Mouse (Mus musculus) lung, embryonic 15.5 days (tissue): ENCODE measurements around the gene Ccng2. TPM values are rescaled to one million over a fixed set of nuclear protein-coding genes. Genes with fewer than 3 reads are reported as not detected.

Source experiments
- ATAC-seq: fragments of 200-750 bp; cut with Nextera tagmentation; 2 replicates; pipeline ENCODE4 v1.8.0; 2017; ENCODE audit warnings: moderate number of reproducible peaks, borderline replicate concordance; ENCODE audit not compliant: low FRiP score, low TSS enrichment; ENCODE audit errors: extremely low read depth
- H3K27ac ChIP-seq: fragments of 300-500 bp; sonication (generic); 2 replicates; pipeline ENCODE4 v1.5.1; 2015; ENCODE audit warnings: moderate library complexity, mild to moderate bottlenecking, inconsistent platforms
- H3K27me3 ChIP-seq: fragments of 300-500 bp; sonication (generic); 2 replicates; pipeline ENCODE4 v1.6.1; 2015; ENCODE audit warnings: inconsistent platforms
- H3K36me3 ChIP-seq: fragments of 300-500 bp; sonication (generic); 2 replicates; pipeline ENCODE4 v1.6.1; 2015; ENCODE audit warnings: inconsistent platforms
- H3K4me1 ChIP-seq: fragments of 300-500 bp; sonication (generic); 2 replicates; pipeline ENCODE4 v1.6.1; 2015; ENCODE audit warnings: inconsistent platforms
- H3K4me2 ChIP-seq: fragments of 300-500 bp; sonication (generic); 2 replicates; pipeline ENCODE4 v1.6.1; 2015; ENCODE audit warnings: inconsistent platforms, mild to moderate bottlenecking, moderate library complexity
- H3K4me3 ChIP-seq: fragments of 300-500 bp; sonication (generic); 2 replicates; pipeline ENCODE4 v1.5.1; 2015; ENCODE audit warnings: mild to moderate bottlenecking, inconsistent platforms
- H3K9ac ChIP-seq: fragments of 300-500 bp; sonication (generic); 2 replicates; pipeline ENCODE4 v1.6.1; 2015; ENCODE audit warnings: inconsistent platforms
- H3K9me3 ChIP-seq: fragments of 300-500 bp; sonication (generic); 2 replicates; pipeline ENCODE4 v1.6.1; 2016; ENCODE audit warnings: inconsistent platforms
- WGBS: fragments of 180-500 bp; shearing (Covaris S2); methylation state at CpG from one replicate; pipeline ENCODE4 v1.1.7; 2015; 5-methylcytosine and 5-hydroxymethylcytosine counted together
- polyA plus RNA-seq: library from polyadenylated mRNA; unstranded; fragments of >200 nt; fragmentation: Nextera tagmentation; extraction: Ambion mirVana; gene quantifications from 2 replicates; pipeline ENCODE4 v1.2.1, GENCODE M21; 2015

Gene Ccng2
- polyA plus RNA-seq, 1 experiment from 2014 or later: 67.6 TPM

DNA sequence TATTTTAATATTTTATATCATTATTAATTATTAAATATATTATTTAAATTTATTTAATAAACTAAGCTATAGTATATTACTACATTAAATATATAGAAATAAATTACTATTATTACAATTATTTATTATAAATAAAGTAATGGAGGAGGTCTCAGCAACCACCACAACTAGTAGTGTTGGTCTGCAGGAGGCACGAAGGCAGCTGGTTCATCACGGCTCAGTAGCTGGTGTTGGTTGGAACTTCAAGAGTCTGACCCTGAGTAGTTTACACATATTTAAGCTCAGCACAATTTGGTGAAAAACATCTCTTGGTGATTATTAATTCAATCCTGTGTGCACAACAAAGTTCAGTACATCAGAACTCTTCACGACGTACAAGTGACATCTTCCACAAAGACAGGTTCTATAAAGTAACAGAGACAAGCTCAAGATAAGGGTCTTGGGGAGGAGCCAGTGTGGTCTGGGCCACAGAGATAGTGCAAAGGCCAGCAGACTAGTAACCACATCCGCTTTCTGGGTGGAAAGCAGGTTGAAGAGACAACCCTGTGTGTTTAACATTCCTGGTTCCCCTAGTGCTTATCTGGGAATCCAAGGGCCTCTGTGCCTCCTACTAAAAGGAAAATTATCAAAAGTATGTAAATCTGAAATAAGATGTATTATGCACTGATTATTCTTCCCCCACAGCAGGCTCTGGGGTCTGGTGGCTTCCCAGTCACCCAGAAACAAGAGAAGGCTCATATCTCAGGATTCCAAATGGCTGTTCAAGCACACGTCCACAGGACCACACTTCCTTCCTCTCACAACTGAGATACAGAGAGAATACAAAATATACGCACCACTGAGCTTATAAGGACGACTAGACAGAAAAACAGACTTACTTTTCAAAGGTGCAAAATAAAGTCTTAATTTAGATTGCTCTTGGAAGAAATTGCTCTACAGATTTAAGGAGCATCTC is 27.2 kb upstream of the Ccng2 start:
- Histone ChIP-seq H3K4me3 (no peak overlapping the region), H3K4me1 (no peaks in the 10 kb centered on the region), H3K27ac (no peak overlapping the region), H3K4me2 (no peak overlapping the region), H3K36me3 (no peaks in the 10 kb centered on the region), H3K9ac (no peak overlapping the region), H3K27me3 (no peaks in the 10 kb centered on the region), H3K9me3 (no peaks in the 10 kb centered on the region)
- ATAC-seq: no peak; the same call in 1 of the 2 replicates
- 65% methylated on average over 8 of the region's 8 CpGs for WGBS

DNA sequence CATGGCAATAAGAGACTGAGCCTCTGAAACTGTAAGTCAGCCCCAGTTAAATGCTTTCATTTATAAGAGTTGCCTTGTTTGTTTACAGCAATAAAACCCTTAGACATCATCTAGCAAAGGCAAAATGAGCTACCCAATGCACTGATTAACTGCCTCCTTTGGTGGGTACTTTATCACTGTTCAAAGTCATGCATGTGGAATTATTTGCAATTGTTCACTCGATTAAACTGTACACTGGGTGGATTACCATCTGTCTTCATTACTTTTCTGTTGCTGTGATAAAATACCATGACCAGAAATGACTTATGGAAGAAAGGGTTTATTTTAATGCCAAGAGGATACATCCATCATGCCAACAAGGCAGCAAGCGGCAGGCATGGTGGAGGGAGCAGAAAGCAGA is 21.8 kb upstream of the Ccng2 start:
- no peaks in the 10 kb centered on the region for H3K36me3 ChIP-seq
- H3K27me3 ChIP-seq: no peaks in the 10 kb centered on the region
- H3K4me1 ChIP-seq: no peaks in the 10 kb centered on the region
- no peak overlapping the region for H3K9ac ChIP-seq
- no peaks in the 10 kb centered on the region for H3K9me3 ChIP-seq
- no peak overlapping the region for H3K4me2 ChIP-seq
- no peak overlapping the region for H3K27ac ChIP-seq
- ATAC-seq: no peak
- no peak overlapping the region for H3K4me3 ChIP-seq
- 62% methylated on average over 2 of the region's 2 CpGs for WGBS

DNA sequence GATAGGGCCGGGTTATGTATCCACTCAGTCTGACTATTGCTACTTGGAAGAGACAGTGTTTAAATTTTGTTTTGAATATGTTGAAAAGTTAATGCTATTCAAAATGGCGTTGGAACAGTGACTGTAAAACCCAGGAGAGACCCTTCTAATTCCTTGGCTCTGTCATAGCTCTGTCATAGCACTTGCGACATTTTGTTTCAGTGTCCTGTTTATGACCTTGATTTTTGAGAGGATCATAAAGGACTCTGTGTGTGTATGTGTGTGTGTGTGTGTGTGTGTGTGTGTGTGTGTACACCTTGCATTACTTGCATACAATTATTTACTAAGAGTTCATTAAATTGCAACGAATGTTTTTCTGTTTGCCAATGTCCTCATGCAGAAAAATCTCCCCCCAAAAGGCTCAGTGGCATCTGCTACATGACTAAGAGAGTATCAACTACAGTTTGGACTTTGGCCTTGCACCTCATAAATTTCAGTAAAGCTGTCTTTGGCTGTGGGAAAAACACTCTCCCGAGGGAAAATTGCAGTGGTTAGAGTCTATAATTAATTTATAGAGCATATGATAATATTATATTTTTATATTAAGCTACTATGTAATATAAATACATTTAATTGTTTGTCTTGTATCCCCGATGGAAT is 17.0 kb upstream of the Ccng2 start:
- 50% methylated on average over 6 of the region's 6 CpGs for whole genome bisulfite sequencing
- Histone ChIP-seq H3K4me3 (no peak overlapping the region), H3K9ac (no peak overlapping the region), H3K9me3 (no peaks in the 10 kb centered on the region), H3K27ac (no peak overlapping the region), H3K4me1 (no peaks in the 10 kb centered on the region), H3K4me2 (no peak overlapping the region), H3K36me3 (no peaks in the 10 kb centered on the region), H3K27me3 (no peaks in the 10 kb centered on the region)
- ATAC-seq: no peak

DNA sequence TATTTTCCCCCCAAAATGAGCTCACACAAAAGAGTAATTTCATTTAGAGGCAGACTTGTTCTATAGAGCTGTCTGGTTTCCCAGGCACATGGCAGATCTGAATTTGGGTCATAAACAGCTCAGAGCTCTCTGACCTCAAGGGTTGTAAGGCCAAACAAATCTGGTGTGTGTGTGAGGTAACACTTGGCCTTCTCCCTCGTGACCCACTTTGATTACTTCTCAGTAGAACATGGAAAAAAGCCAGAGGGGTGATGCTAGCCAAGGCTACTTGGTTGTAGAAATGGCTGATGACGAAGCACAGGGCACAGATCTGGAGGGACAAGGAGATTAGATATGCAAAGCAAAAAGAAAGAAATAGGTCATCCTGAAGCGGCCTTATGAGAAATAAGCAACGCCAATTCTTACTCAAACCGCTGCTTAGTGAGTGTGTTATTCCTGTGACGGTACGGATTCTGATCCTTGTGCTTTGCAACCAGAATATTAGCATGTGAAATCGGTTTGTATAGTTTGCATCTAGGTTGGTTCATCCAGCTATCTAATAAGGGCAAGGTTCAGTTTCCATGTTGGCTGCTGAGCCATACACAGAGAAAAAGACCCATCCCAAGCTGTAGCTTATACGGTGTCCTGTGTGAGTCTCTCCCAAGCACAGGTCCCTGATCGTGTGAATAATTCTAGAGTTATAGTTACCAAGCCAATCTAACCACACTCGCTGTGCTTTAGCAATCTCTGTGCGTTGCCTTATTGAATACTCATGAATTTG is 15.9 kb upstream of the Ccng2 start:
- no peak overlapping the region for H3K4me3 ChIP-seq
- no peaks in the 10 kb centered on the region for H3K27me3 ChIP-seq
- H3K4me1 ChIP-seq: no peaks in the 10 kb centered on the region
- no peaks in the 10 kb centered on the region for H3K36me3 ChIP-seq
- no peaks in the 10 kb centered on the region for H3K9me3 ChIP-seq
- no peak for ATAC-seq
- no peak overlapping the region for H3K4me2 ChIP-seq
- no peak overlapping the region for H3K9ac ChIP-seq
- no peak overlapping the region for H3K27ac ChIP-seq
- 73% methylated on average over 12 of the region's 12 CpGs for WGBS

DNA sequence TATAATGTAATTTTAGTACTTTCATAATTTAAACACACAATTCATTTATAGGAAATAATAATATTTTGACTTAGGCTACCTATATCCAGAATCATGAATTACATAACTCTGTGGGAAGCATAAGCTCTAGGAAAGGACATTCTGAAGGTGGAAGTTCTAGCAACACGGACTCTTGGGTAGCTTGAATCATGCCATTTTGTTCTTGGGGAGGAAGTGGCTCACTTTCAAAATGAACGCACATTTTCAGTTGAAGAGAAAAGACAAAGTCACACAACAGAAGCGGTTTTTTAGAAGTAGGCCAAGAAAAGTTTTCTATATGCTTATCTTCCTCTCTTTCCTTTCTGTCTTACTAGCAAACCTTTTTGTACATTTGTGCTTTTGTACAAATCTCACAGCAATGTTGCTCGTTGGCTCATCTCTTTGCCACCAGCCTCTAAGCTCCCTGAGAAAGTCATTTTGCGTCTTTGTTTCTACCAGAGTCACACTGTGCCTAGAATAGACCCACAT is 11.2 kb upstream of the Ccng2 start:
- no peaks in the 10 kb centered on the region for H3K36me3 ChIP-seq
- ATAC-seq: no peak
- no peaks in the 10 kb centered on the region for H3K27me3 ChIP-seq
- 85% methylated on average over 5 of the region's 5 CpGs for WGBS
- no peak overlapping the region for H3K4me2 ChIP-seq
- H3K9ac ChIP-seq: no peak overlapping the region
- no peak overlapping the region for H3K27ac ChIP-seq
- H3K4me3 ChIP-seq: no peak overlapping the region
- H3K4me1 ChIP-seq: no peaks in the 10 kb centered on the region
- no peaks in the 10 kb centered on the region for H3K9me3 ChIP-seq

DNA sequence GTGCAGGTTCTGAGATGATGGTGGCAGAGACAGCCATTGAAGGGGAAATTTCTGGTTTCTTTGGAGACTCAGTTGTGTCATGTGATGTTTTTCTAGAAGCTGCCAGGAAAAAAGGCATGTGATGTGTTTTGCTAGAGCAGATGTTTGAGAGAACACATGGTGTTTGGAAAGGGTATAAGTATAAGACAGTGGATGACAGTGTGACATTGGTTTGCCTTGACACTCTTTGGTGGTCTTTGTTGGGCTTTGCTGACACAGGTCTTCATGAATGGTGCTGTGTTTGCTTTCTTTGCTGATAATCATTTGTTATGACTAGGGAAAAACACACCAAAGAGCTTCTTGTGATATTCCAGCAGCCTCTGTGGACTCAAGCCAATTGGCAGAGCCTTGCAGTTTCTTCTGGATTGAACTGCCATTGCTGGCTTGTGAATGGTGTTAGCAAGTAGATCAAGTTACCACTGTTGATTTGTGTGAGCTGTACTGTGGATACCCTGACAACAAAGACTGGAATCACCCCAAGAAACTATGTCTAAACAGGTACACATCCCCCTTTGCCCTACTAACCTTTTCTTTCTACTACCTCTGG is 10.1 kb upstream of the Ccng2 start:
- H3K4me2 ChIP-seq: no peak overlapping the region
- H3K27me3 ChIP-seq: no peaks in the 10 kb centered on the region
- H3K9ac ChIP-seq: no peak overlapping the region
- H3K27ac ChIP-seq: no peak overlapping the region
- no peaks in the 10 kb centered on the region for H3K36me3 ChIP-seq
- peak; percentile 74; the same call in 1 of the 2 replicates for ATAC-seq
- no peaks in the 10 kb centered on the region for H3K9me3 ChIP-seq
- H3K4me1 ChIP-seq: 0 out of 2 replicates have a peak, but pooled peaks cover 1% of the 10 kb centered on the region
- H3K4me3 ChIP-seq: no peak overlapping the region

DNA sequence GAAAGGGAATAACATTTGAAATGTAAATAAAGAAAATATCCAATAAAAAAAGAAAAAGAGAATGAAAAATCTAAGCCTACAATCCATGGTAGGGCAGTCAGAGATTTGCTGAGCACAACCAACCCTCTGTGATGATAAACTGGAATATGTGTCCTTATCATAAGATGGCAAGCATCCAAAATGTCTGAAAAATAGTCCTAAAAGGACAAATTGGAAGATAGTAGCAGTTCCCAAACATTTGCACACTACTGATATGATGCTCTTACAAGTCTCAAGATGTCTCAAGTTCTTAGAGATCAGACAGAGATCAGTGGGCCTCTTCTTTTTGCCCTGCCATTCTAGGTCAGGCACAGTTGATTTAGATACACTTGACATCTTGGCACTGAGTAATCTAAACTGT is 7.7 kb upstream of the Ccng2 start:
- Histone ChIP-seq H3K9ac (no peak overlapping the region), H3K9me3 (no peaks in the 10 kb centered on the region), H3K27me3 (no peaks in the 10 kb centered on the region), H3K4me3 (no peak overlapping the region), H3K36me3 (no peaks in the 10 kb centered on the region), H3K4me2 (no peak overlapping the region), H3K4me1 (0 out of 2 replicates have a peak, but pooled peaks cover 6% of the 10 kb centered on the region), H3K27ac (no peak overlapping the region)
- no peak for ATAC-seq

DNA sequence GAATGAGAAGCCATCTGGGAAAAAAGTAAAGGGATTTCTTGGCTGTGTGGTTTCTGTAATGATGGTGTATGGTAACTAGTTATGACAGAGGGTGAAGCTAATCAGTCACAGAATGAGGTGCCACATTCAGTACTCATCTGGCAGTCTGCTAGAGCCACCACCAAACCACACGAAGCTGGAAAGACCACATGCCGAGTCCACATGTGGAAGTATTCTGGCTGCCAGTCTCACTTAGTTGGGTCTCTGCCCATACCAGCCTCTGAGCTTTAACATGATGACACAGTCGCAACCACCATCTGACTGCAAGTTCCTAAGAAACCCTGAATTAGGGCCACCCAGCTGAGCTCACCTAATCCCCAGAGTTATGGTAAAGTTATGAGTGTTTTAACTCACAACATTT is 6.1 kb upstream of the Ccng2 start:
- H3K9me3 ChIP-seq: no peaks in the 10 kb centered on the region
- no peak for ATAC-seq
- H3K4me1 ChIP-seq: peaks cover 15% of the 10 kb centered on the region; the same call in 1 of the 2 replicates
- WGBS: 59% methylated on average over 3 of the region's 3 CpGs
- no peak overlapping the region for H3K27ac ChIP-seq
- no peaks in the 10 kb centered on the region for H3K36me3 ChIP-seq
- no peaks in the 10 kb centered on the region for H3K27me3 ChIP-seq
- H3K4me2 ChIP-seq: no peak overlapping the region
- no peak overlapping the region for H3K4me3 ChIP-seq
- H3K9ac ChIP-seq: no peak overlapping the region

DNA sequence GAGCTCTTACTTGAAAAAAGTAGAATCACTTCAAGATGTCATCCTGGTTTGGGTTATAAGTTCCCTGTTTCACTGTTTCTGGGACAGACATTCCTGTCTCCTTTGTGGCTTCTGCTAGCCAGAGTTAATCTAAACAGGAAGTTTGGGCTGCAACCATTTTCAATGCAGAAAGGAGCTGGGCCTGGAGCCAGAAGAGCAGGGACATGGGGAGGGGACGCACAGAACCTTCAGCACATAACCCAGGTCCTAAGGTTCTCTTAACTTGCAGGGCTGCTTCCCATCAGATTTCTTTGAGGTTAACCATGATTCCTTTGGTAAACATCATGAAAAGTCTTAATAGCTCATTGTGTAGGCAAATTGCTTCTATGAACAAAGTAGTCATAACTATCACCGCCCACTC is 4.3 kb upstream of the Ccng2 start:
- 61% methylated on average over 2 of the region's 2 CpGs for WGBS
- ATAC-seq: no peak

DNA sequence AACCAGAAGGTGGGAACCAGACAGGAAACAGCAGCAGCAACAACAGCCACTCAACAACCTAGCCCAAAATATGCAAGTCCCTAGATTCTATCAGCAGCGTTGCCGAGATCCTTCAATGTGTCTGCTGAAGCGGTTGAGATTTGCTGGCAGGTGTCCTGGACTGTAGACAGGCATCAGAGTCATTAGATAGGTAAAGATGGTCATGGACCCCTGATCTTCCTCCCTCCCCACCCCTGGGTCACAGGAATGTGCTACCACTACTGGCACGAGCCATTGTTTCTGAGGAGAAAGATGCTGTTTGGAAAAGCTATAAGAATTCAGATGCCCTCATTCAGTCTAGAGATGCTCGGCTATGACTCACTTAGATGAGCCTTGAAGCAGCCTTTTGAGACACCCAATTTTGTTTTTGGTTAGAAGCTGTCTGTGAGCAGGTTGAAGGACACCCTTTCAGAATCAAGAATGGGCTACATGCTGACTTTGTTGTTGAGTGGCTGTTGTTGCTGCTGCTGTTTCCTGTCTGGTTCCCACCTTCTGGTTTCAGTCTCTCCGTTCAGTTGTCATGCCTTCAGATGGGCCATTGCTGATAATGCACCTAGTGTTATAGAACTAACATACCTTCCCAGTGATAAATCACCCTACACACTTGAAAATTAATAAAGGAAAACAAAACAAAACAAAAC is 3.5 kb upstream of the Ccng2 start:
- H3K4me1 ChIP-seq: peaks cover 19% of the 10 kb centered on the region; the same call in 1 of the 2 replicates
- H3K27me3 ChIP-seq: no peaks in the 10 kb centered on the region
- H3K27ac ChIP-seq: no peak overlapping the region
- H3K36me3 ChIP-seq: no peaks in the 10 kb centered on the region
- no peak overlapping the region for H3K9ac ChIP-seq
- H3K4me3 ChIP-seq: no peak overlapping the region
- WGBS: 71% methylated on average over 6 of the region's 6 CpGs
- no peak for ATAC-seq
- no peaks in the 10 kb centered on the region for H3K9me3 ChIP-seq
- no peak overlapping the region for H3K4me2 ChIP-seq

More for the DNA sequence above, 4.3 kb upstream of the Ccng2 start:
- Histone ChIP-seq H3K4me1 (peaks cover 19% of the 10 kb centered on the region; the same call in 1 of the 2 replicates), H3K36me3 (no peaks in the 10 kb centered on the region), H3K4me3 (no peak overlapping the region), H3K4me2 (no peak overlapping the region), H3K27me3 (no peaks in the 10 kb centered on the region), H3K27ac (peak overlapping the region; percentile 22; the same call in 1 of the 2 replicates), H3K9ac (no peak overlapping the region), H3K9me3 (no peaks in the 10 kb centered on the region)

DNA sequence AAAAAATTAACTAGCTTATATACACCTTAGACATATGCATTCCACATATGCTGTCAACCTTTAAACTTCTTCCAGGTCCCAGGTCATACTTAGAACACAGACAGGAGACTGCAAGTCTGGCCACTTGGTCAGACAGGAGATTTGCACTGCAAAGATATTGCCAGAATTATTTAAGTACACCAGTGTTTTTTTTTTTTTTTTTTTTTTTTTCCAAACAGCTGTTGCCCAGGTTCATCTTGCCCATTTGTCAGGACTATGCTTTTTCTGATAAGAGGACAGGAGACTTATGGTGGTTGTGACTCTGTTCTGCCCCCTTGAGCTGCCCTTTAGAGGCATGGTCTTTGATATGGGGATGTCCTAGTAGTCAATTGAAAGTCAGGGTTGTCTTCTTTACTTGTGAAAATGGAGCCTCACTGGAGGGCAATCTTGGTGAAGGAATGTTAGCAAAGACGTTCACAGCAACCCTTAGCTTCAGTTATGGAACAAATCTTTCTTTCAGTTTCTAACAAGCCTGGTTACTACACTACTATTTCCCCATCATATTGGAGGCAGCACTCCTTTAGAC is 2.8 kb upstream of the Ccng2 start:
- Histone ChIP-seq H3K4me1 (peaks cover 21% of the 10 kb centered on the region), H3K36me3 (no peaks in the 10 kb centered on the region), H3K27ac (no peak overlapping the region), H3K4me2 (no peak overlapping the region), H3K27me3 (no peaks in the 10 kb centered on the region), H3K4me3 (no peak overlapping the region), H3K9ac (no peak overlapping the region), H3K9me3 (no peaks in the 10 kb centered on the region)
- ATAC-seq: no peak
- WGBS: 57% methylated on average over 1 of the region's 1 CpGs
